Mouse (Mus musculus) MN1 (cell line): ENCODE data around the gene Prkaca.
A peak's percentile ranks its signal among the peaks of the same experiment; 100 is the strongest.

Source experiments
- DNase-seq: peaks from one replicate; pipeline ENCODE4 v3.0.0-alpha.2; 2016; ENCODE audit warnings: low spot score

Prkaca gene

DNA sequence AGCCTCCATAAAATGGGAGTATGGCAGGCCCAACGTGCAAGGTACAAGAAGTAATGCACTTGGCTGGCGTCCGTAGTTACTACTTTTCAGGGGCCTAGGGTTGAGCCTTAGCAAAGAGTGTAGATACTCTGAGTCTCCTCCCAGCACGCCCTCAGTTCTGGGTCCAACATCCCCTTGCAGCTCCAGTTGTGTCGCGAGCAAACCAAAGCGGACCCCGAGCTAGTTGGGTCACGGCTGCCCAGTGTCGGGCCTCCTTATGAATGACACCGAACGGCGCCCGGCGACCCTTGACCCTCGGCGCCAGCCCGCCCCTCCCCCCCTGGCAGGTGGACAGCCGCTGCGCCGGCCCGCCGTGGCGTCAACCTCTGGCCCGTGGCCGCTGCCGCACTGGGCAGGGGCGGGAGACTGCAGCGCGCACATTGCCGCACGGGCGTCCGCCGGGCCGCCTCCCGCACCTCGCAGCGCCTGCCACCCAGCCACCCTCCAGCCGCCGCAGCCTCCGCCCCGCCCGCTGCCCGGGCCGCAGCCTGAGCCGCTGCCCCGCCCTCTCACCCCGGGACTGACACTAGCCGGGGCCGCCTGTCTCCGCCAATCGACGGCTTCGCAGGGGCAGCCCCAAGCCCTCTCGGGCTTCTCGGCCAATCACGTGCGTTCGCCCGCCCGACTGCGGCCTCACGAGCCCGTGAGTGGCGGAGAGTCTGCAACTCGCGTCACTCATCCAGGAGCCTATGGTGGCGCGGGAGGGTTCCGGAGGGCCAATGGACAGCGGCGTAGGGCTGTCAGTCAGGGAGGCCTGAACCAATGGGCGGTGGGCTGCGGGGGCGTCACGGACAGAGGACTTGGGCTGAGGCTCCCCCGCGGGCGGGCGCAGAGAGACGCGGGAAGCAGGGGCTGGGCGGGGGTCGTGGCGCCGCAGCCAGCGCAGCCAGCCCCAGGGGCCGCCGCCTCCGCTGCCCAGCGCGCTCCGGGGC, at the start of gene Prkaca:
Gene Prkaca, plus strand, starts transcription at position 844 of the 971 bp plus-strand sequence.
- peak; percentile 99 for DNase-seq

DNA sequence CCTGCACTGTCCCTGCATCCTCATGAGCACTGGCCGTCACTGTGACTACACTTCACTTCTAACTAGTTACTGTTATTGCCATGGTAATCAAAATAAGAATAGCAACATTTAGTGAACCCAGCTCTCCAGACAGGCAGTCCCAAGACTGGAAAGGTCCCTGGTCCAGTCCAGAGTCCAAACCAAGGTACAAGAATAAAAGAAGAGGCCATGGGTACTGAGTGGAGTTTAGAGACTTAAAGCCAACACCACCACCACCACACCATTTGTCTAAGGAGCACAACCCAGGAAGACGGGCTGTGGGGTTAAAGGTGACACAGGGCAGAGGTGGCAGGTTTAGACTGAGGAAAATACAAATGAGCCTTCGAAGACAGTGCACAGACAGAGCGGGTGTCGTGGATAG, 48.2 kb upstream of the Prkaca start:
- DNase-seq: no peak

DNA sequence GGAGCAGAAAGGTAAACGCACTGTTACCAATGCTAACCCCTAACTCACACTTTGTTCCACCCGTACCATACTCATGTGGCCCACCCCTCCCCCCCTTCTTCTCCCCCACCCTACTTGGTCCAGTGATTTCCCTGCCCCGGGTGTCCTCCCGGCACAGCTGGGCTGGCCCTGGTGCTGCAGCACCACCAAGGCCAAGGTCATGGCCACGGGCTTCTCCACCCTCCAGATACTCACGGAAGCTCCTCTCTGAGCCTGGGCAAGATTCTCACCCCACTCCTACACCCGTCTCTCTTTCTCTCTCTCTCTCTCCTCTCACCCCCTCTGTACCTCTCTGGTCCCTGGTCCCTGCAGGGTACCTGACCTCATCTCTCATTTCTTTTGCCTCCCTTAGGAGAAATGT, 46.5 kb upstream of the Prkaca start:
- no peak for DNase-seq

DNA sequence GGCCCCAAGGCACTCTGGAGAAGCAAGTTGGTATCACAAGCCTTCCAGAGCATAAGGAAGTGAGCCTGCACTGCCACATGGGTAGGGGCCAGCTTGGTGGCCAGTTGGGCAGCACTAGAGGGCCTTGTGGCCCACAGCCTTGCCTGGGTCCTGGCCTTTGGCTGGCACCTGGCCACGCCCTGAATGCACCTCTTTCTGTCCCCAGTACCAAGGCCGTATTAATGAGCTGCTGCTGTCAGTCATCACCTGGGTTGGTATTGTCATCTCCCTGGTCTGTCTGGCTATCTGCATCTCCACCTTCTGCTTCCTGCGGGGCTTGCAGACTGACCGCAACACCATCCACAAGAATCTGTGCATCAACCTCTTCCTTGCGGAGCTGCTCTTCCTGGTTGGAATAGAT, 38.6 kb upstream of the Prkaca start:
- no peak for DNase-seq

DNA sequence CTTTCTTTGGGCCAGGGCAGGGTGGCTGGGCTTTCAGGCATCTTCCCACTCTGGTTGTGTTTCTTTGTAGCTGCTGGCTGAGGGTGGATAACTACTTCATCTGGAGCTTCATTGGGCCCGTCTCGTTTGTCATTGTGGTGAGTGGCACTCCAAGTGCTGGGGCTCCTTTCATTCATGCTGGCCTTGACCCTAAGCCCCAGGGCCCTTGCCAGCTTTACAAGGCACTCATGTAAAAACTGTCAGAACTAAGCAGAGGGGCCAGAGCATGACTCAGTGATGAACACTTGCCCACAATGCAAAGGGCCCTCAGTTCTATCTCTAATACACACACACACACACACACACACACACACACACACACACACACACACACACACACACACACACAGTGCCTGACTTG, 37.8 kb upstream of the Prkaca start:
- DNase-seq: no peak

DNA sequence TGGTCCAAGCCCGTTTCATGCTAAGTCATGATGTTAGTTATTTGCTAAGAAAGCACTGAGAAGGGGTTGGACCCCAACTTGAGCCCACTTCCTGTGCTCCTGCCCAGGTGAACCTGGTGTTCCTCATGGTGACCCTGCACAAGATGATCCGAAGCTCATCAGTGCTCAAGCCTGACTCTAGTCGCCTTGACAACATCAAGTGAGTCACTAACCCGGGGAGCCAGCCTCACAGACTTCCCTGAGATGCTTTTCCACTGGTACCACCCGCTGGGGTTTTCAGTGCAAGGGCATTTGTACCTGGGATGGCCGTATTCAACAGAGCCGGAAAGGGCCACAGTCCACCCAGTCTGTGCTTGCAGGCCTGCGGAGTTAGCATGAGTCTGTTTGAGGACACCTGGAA, 37.4 kb upstream of the Prkaca start:
- no peak for DNase-seq

DNA sequence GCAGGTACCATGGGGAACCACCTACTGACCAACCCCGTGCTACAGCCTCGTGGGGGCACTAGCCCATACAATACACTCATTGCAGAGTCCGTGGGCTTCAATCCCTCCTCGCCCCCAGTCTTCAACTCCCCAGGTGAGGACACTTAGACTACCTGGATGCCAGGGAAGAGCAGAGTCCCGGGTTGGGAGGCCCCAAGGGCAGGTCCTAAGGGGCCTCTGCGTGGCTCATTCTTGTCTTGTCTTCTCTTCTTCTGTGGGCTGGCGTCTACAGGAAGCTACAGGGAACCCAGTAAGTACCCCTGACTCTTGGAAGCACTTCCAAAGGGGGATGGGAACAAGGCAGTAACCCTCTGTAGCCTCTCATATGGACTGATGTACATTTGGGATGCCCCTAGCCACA, 35.1 kb upstream of the Prkaca start:
- no peak for DNase-seq

DNA sequence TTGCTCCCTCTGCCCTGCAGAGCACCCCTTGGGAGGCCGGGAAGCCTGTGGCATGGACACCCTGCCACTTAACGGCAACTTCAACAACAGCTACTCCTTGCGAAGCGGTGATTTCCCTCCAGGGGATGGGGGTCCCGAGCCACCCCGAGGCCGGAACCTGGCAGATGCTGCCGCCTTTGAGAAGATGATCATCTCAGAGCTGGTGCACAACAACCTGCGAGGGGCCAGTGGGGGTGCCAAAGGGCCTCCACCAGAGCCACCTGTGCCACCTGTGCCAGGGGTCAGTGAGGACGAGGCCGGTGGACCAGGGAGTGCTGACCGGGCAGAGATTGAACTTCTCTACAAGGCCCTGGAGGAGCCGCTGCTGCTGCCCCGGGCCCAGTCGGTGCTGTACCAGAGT, 34.5 kb upstream of the Prkaca start:
- DNase-seq: no peak

DNA sequence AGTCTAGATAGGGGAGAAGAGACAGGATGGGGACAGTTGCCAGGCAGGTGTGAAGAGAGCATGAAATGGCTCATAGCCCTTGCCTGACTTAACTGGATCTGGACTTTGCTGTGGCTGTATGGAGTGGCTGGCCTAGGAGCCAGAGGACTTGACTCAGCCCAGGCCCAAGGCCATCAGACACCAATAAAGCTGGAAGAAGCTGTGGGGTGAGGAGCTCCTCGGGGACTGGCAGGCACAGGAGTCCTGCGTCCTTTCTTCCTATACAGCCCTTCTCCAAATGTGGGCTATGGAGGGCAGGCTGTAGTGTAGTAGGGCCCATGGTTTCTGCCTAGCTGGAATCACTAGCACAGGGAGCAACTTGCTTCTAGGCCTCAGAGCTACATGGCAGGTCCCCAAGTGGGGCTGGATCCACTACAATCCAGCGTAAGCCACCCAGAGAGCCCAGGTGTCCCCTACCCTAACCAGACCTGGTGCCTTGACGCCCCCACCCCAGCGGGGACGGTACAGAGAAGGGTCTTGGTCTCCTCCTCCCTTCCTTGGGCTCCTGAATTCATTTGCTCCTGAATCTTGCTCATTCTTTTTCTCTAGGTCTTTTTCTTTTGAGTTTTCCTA, 31.6 kb upstream of the Prkaca start:
- DNase-seq: no peak

DNA sequence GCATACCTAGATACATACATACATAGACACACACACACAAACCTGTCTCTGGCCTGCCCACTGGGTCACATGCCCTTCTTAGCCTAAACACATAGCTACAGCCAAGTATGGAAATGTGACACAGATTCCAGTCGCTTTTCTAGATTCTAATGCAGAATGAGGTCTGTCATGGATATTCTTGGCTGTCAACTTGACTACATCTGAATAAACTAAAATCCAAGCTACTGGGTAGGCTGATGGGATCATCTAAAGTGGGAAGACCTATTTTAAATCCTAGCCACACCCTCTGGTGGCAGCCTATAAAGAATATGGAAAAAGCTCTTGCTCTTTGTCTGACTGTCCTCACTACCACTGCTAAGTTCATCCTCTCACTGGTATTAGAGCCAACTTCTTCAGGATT, 30.3 kb upstream of the Prkaca start:
- DNase-seq: no peak

DNA sequence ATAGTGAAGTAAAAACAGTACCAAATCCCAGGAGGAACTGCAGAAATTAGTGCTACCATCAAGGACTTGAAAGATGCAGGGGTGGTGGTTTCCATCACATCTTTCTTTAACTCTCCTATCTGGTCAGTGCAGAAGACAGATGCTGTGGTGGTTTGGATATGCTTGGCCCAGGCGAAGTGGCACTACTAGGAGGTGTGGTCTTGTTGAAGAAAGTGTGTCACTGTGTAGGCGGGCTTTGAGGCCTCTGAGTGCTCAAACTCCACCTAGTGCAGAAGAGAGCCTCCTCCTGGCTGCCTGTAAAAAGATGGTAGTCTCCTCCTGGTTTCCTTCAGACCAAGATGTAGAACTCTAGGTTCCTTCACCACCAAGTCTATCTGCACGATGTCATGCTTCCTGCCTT, 27.3 kb upstream of the Prkaca start:
- DNase-seq: no peak

DNA sequence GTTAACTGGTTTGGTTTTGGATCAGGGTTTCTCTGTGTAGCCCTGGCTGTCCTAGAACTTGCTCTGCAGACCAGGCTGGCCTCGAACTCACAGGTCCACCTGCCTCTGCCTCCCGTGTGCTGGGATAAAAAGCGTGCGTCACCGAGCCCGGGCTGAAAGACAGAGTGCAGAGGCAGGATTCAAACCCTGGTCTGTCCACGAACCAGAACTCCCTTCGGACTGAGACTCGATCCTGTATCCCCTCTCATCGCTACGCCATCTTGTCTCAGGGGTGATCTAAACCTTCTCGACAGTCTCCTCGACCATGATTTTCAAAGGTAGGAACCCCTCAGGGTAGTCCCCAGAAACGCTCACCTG, 18.1 kb upstream of the Prkaca start:
- DNase-seq: no peak

DNA sequence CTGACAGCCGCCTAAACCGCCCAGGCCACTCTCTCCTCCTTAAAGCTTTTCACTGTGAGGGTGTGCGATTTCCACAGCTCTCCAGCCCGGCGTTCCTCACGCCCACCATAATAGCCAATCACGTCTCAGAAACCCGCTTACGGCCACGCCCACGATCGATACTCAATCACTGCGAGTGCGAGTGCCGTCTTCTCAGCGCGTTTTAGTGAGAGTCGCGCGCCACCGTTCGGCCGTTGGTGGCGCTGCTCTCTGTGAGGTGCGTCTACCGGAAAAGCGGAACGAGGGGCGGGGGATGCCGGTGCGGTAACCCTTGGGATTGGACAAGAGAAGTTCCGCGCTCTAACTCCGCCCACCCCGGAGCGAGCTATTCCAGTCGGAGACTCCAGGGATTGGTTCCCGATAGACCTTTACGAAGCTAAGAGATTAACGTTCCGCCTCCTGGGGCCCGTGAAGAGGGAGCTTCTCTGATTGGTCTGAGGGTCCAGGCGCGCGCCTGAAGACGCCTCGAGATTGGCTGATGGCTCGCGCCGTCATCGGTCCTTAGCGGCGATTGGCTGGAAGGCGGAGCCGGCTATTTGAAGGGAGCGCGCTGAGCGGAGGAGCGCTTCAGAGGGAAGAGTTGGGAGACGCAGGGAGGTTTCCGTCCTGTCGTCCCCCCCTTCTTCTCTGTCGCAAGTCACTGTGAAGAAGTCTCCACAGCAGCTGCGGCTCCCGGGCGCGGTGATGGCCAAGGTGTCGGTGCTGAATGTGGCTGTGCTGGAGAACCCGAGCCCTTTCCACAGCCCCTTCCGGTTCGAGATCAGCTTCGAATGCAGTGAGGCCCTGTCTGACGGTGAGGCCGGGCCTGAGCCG, 17.5 kb upstream of the Prkaca start, which contains the start of the genes Gm10644 and Asf1b:
Gene Gm10644, minus strand, starts transcription at position 100 of the 852 bp plus-strand sequence.
Gene Asf1b, plus strand, starts transcription at position 402 of the 852 bp plus-strand sequence.
- peak; percentile 100 for DNase-seq

DNA sequence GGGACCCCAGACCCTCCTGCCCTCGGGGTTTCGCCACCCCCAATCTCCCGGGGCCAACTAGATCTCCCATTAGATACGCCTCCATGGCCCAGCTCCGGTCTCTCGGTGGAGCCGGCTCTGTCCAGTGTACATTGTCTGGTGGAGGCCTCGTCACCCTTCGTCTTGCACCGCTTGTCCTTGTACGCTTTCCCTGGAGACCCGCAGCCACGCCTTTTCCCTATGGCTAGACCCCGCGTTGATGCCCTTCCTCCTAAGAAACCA, 16.9 kb upstream of the Prkaca start:
- peak; percentile 45 for DNase-seq

DNA sequence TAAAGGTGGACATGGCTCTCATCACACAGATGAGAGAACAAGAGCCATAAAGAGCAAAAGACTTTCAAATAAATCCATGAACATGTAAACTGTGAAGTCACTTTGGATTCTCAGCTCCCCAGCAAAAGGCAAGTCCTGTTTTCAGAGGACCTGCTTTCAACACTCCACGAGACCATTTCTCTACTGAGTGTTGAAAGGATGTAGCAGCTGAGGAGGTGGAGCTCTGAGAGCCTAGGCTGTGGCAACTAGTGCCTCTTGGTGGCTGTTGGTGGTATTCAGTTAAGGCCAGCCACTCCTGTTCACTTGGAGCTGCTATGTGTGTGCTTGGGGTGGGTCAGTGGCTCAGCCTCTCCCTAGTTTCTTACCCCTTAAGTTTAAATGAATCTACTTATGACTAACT, 16.0 kb upstream of the Prkaca start:
- DNase-seq: peak; percentile 78

DNA sequence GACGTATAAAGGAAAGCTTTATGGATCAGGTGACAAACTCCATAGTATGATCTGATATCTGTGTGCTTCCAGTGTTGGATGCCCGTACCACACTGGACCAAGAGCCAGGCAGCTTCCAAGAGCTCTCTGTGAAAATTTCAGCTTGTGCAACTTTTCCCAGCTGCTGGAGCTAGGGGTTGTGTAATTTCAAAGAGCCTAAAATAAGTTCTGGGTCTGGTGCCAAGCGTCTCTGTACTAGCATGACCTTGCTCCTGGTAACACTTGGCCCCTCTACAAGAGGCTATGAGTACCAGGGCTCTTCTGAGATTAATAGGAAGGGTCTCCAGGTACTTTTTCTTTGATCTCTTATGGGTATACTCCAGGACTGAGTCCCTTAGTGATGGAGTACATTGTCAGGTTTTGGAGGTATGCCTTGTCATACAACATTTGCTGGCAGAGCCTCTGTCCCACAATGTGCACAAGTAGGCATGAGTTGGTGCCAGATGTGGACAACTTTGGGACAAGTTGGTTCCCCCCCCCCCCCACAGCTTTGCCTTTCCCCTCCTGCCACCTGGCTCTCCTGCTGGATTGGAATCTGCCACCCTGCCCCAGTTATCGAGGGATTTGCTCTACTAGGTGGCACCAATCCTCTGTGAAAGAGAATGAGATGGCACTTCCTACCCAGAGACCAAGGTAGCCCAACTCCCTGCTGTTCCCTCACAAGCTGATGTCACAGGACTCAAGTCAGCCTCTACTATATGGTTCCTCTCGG, 8.6 kb upstream of the Prkaca start:
- DNase-seq: no peak

DNA sequence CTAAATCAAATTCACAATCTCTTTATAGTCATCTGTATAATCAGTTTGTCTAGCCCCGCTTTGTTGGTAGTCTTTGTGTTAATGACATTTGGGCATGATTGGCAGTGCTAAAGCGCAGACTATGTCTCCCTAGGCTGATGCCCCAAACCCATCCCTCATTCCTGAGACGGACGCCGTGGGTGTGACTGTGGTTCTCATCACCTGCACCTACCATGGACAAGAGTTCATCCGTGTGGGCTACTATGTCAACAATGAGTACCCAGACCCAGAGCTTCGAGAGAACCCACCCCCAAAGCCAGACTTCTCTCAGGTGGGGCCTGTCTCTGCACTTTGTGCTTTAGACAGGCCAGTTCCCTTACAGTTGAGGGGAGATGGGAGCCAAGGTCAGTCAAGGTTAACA, 5.1 kb upstream of the Prkaca start:
- no peak for DNase-seq

DNA sequence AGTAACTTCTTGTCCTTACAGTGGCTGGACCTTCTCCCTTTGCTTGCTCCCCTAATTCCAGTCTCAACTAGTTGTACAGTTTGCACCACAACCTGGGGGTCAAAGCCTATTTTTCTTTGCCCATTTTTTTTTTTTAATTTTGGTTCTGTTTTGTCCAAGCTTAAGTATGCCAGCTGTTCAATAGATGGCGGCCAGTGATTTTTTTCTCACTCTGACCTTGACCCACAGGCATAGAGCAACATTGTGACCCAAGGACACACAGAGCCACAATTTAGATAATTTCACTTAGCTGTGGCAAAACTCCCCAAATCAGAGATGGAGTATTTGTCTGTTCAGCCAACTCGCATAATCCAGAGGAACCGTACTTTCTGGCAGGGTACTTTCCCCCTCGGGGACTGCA, 1.7 kb upstream of the Prkaca start:
- no peak for DNase-seq

DNA sequence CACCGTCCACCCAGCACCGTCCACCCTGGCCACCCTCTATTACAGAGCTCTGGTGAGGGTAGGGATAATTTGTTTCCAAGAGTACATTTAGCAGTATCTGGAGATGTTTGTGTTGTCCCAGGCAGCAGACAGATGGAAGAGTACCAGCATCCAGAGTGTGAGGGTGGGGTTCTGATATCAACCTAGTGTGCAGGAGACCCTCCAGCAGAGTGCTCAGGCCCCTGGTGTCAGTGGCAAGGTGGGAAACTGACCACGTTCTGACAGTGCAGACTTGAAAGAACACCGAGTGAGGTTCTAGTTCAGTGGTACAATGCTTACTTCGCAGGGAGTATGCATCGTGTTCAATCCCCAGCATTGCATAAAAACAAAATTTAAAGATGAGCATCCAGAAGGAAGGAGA, 1.1 kb upstream of the Prkaca start:
- DNase-seq: no peak

DNA sequence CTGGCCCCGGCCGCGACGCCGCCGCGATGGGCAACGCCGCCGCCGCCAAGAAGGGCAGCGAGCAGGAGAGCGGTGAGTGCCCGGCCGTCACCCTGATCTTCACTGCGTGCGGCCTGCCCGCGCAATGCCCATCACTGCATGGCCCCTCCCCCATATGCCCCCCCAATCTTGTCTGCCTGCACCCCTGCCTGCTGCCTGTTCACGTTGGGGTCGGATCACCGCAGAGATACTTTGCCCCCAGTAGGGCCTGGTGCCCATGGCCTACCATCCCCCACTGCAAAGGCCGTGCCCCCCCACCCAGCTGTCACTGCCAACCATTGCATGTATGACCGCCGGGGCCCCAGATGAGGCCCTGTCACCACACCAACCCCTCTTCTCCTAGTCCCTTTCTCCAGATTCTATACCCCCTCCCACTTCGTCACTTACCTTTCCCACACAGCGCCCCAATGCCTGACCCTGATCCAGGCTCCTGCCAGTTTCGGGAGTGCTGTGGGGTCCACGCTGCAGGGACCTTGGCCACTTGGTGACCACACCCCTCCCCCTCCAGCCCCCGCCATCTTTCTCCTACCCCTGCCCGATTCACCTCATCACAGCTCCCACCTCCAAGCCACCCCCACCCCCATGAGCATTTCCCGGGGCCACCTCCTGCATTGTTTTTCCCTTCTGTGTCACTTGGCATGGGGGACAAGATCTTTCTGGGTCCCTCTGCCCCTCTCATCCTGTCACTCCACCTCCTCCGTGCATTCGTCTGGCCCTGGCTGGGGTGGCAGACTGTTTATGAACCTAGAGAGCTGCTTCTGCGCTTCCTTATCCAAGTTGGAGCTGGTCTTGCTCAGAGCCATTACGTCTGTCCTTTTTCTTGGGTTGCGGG, 603 bp downstream of the Prkaca start:
- DNase-seq: peak; percentile 32

DNA sequence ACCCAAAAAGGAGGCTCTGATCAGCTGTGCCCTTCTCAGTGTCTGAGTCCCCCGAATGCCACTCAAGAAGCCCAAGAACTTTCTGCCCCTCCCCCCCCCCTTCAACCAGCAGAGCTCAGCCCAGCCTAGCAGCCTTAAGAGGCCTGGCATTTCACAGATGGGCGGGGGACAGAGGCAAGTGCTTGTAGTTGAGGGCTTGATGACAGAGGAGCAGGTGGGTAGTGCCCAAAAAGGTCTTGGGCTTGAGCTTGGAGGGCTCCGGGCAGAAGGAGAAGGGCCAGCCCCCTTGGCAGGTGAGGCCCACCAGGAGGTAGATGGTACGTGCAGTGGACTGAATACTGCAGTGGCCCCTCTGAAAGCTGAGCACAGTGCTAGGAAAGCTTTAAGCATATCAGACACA, 1.7 kb downstream of the Prkaca start:
- no peak for DNase-seq
